Mouse (Mus musculus) central nervous system, embryonic 18 days (tissue): ENCODE results near the gene Stt3b. TPM values are rescaled to one million over a fixed set of nuclear protein-coding genes. Genes with fewer than 3 reads are reported as not detected.

Experiments
- polyA plus RNA-seq: library from polyadenylated mRNA; depleted of rRNA; stranded (reverse); fragments of >200 nt; gene quantifications from 2 replicates; pipeline ENCODE4 v1.2.3, GENCODE M21; 2012; rRNA removed

Stt3b gene
- 61.4 and 64.1 TPM in 2 replicates for polyA plus RNA-seq

GRCm38 (mm10) chr9:115310346-115311222 lies at the start of gene Stt3b:
Gene Stt3b, minus strand, starts transcription at chr9:115310421.

